Mouse (Mus musculus) bone marrow, adult 2 months (tissue): Measurements from ENCODE around the gene Pcgf6.

Source experiments
- CTCF ChIP-seq: fragments of 200-500 bp; IDR thresholded peaks from 2 replicates; pipeline ENCODE4 v1.5.1; 2011; ENCODE audit warnings: low read length, control low read depth; ENCODE audit not compliant: control insufficient read depth, insufficient read depth
- POLR2A ChIP-seq: fragments of 200-500 bp; IDR thresholded peaks from 2 replicates; pipeline ENCODE4 v1.6.1; 2011; ENCODE audit warnings: low read depth, mild to moderate bottlenecking, control low read depth, low read length, borderline replicate concordance; ENCODE audit not compliant: control insufficient read depth

GRCm38 (mm10) chr19:47014447-47015381 lies 36.0 kb downstream of the Pcgf6 start, which contains the start of the genes Ina and Nt5c2:
- TF ChIP-seq CTCF (no peak), POLR2A (no peak)
